Mouse (Mus musculus) lung, postnatal 0 days (tissue): ENCODE results near the gene Fut11. TPM values are rescaled to one million over a fixed set of nuclear protein-coding genes. Genes with fewer than 3 reads are reported as not detected.

Experiments
- ATAC-seq: fragments of 200-750 bp; cut with Nextera tagmentation; 2 replicates; pipeline ENCODE4 v1.8.0; 2017; ENCODE audit warnings: moderate library complexity
- DNase-seq: peaks from one replicate; pipeline ENCODE4 v3.0.0-alpha.2; 2016; ENCODE audit warnings: low spot score
- H3K27ac ChIP-seq: fragments of 300-500 bp; sonication (generic); 2 replicates; pipeline ENCODE4 v1.5.1; 2014; ENCODE audit warnings: antibody characterized with exemption, mild to moderate bottlenecking, low read length, mixed read lengths
- H3K27me3 ChIP-seq: fragments of 300-500 bp; sonication (generic); replicated peaks from 2 replicates; pipeline ENCODE4 v1.6.1; 2014; ENCODE audit warnings: low read length, mixed read lengths; ENCODE audit not compliant: insufficient read depth
- H3K36me3 ChIP-seq: fragments of 300-500 bp; sonication (generic); 2 replicates; pipeline ENCODE4 v1.6.1; 2014; ENCODE audit warnings: low read length, mixed read lengths; ENCODE audit not compliant: insufficient read depth
- H3K4me1 ChIP-seq: fragments of 300-500 bp; sonication (generic); 2 replicates; pipeline ENCODE4 v1.6.1; 2014; ENCODE audit warnings: antibody characterized with exemption, low read depth, low read length, mixed read lengths; ENCODE audit not compliant: insufficient read depth
- H3K4me2 ChIP-seq: fragments of 300-500 bp; sonication (generic); replicated peaks from 2 replicates; pipeline ENCODE4 v1.6.1; 2014; ENCODE audit warnings: low read depth, mild to moderate bottlenecking, low read length, moderate library complexity, mixed read lengths
- H3K4me3 ChIP-seq: fragments of 300-500 bp; sonication (generic); 2 replicates; pipeline ENCODE4 v1.5.1; 2014; ENCODE audit warnings: low read depth, low read length
- H3K9ac ChIP-seq: fragments of 300-500 bp; sonication (generic); replicated peaks from 2 replicates; pipeline ENCODE4 v1.6.1; 2014; ENCODE audit warnings: low read depth, mild to moderate bottlenecking
- H3K9me3 ChIP-seq: fragments of 300-500 bp; sonication (generic); 2 replicates; pipeline ENCODE4 v1.6.1; 2016; ENCODE audit warnings: low read length, mixed read lengths
- CTCF ChIP-seq: IDR thresholded peaks from 2 replicates; pipeline ENCODE4 v1.5.1; 2016; ENCODE audit warnings: antibody characterized with exemption, mild to moderate bottlenecking
- EP300 ChIP-seq: IDR thresholded peaks from 2 replicates; pipeline ENCODE4 v1.6.1; 2016; ENCODE audit warnings: antibody characterized with exemption, mild to moderate bottlenecking, control low read depth
- WGBS: fragments of 180-500 bp; shearing (Covaris S2); extraction: QIAGEN DNeasy Blood & Tissue Kit; methylation state at CpG from one replicate; pipeline ENCODE4 v1.1.7; 2014; 5-methylcytosine and 5-hydroxymethylcytosine counted together
- polyA plus RNA-seq: library from polyadenylated mRNA; unstranded; fragments of >200 nt; fragmentation: Nextera tagmentation; extraction: Ambion mirVana; gene quantifications from 2 replicates; pipeline ENCODE4 v1.2.1, GENCODE M21; 2015

The Fut11 gene
- polyA plus RNA-seq, 1 experiment from 2014 or later = 24.2 TPM

- Histone ChIP-seq H3K9me3 (no peaks in the 10 kb centered on the region), H3K9ac (no peak overlapping the region), H3K27me3 (no peaks in the 10 kb centered on the region), H3K36me3 (peaks cover 76% of the 10 kb centered on the region), H3K4me2 (no peak overlapping the region), H3K4me1 (no peaks in the 10 kb centered on the region), H3K4me3 (no peak overlapping the region), H3K27ac (no peak overlapping the region)
- ATAC-seq (no peak), DNase-seq (no peak)
- no peak for TF ChIP-seq EP300
- TF ChIP-seq CTCF = no peak
- WGBS = 96% methylated on average over 3 of the region's 3 CpGs
Measured at GRCm38 (mm10) chr14:20686576-20686975, 8.2 kb upstream of the Fut11 start.

GRCm38 (mm10) chr14:20689009-20689408, 5.8 kb upstream of the Fut11 start:
- no peak overlapping the region for H3K27ac ChIP-seq
- H3K4me3 ChIP-seq = no peak overlapping the region
- peaks cover 60% of the 10 kb centered on the region for H3K36me3 ChIP-seq
- H3K9me3 ChIP-seq = no peaks in the 10 kb centered on the region
- H3K27me3 ChIP-seq = no peaks in the 10 kb centered on the region
- WGBS = 83% methylated on average over 2 of the region's 2 CpGs
- no peak overlapping the region for H3K4me2 ChIP-seq
- ATAC-seq (no peak), DNase-seq (no peak)
- TF ChIP-seq EP300 (no peak), CTCF (no peak)
- H3K9ac ChIP-seq = no peak overlapping the region
- no peaks in the 10 kb centered on the region; the same call in 1 of the 2 replicates for H3K4me1 ChIP-seq

- DNase-seq = no peak
- Histone ChIP-seq H3K27me3 (no peaks in the 10 kb centered on the region), H3K4me2 (no peak overlapping the region), H3K36me3 (peaks cover 38% of the 10 kb centered on the region), H3K27ac (no peak overlapping the region), H3K9ac (no peak overlapping the region), H3K4me1 (peaks cover 14% of the 10 kb centered on the region), H3K4me3 (no peak overlapping the region), H3K9me3 (no peaks in the 10 kb centered on the region)
- no peak for ATAC-seq
- TF ChIP-seq EP300 (no peak), CTCF (no peak)
- WGBS = 92% methylated on average over 6 of the region's 6 CpGs
Measured at GRCm38 (mm10) chr14:20691772-20692171, 3.0 kb upstream of the Fut11 start.

- no peak overlapping the region for H3K27ac ChIP-seq
- DNase-seq (no peak), ATAC-seq (no peak)
- H3K27me3 ChIP-seq = no peaks in the 10 kb centered on the region
- H3K9ac ChIP-seq = no peak overlapping the region
- H3K4me3 ChIP-seq = no peak overlapping the region
- peaks cover 16% of the 10 kb centered on the region for H3K4me1 ChIP-seq
- H3K36me3 ChIP-seq = peaks cover 19% of the 10 kb centered on the region
- 82% methylated on average over 10 of the region's 10 CpGs for WGBS
- TF ChIP-seq CTCF (no peak), EP300 (no peak)
- no peak overlapping the region for H3K4me2 ChIP-seq
- H3K9me3 ChIP-seq = no peaks in the 10 kb centered on the region
Measured at GRCm38 (mm10) chr14:20693589-20694101, 1.1 kb upstream of the Fut11 start.

- 44% methylated on average over 13 of the region's 13 CpGs for WGBS
- H3K4me1 ChIP-seq = peaks cover 16% of the 10 kb centered on the region
- no peaks in the 10 kb centered on the region for H3K9me3 ChIP-seq
- TF ChIP-seq EP300 (no peak), CTCF (no peak)
- no peaks in the 10 kb centered on the region for H3K27me3 ChIP-seq
- peak overlapping the region; percentile 95 for H3K4me3 ChIP-seq
- H3K27ac ChIP-seq = peak overlapping the region; percentile 96
- ATAC-seq (no peak), DNase-seq (no peak)
- H3K9ac ChIP-seq = peak overlapping the region; percentile 82
- H3K36me3 ChIP-seq = peaks cover 12% of the 10 kb centered on the region
- peak overlapping the region; percentile 81 for H3K4me2 ChIP-seq
Measured at GRCm38 (mm10) chr14:20694185-20694883, 434 bp upstream of the Fut11 start.

- DNase-seq = peak; percentile 50
- WGBS = 10% methylated on average over 27 of the region's 27 CpGs
Measured at GRCm38 (mm10) chr14:20695761-20696520, 1.2 kb downstream of the Fut11 start.

More at GRCm38 (mm10) chr14:20695761-20696520, 1.2 kb downstream of the Fut11 start:
- no peak for ATAC-seq
- Histone ChIP-seq H3K27me3 (no peaks in the 10 kb centered on the region), H3K4me2 (peak overlapping the region; percentile 81), H3K9ac (peak overlapping the region; percentile 82), H3K9me3 (no peaks in the 10 kb centered on the region), H3K36me3 (peaks cover 3% of the 10 kb centered on the region; the same call in 1 of the 2 replicates), H3K27ac (peak overlapping the region; percentile 96), H3K4me1 (peaks cover 16% of the 10 kb centered on the region), H3K4me3 (peak overlapping the region; percentile 95)
- no peak for TF ChIP-seq EP300
- TF ChIP-seq CTCF = no peak
